Mouse (Mus musculus) retina, postnatal 1 day (tissue): ENCODE data around the gene Birc3.
"Not testable (repeated sequence)": the region's sequence is repeated elsewhere in the genome, so short reads cannot be mapped to it uniquely, and the experiment has no call there.

Experiments used
- DNase-seq: peaks from one replicate; pipeline ENCODE4 v3.0.0-alpha.2; 2012

Birc3 gene

DNA sequence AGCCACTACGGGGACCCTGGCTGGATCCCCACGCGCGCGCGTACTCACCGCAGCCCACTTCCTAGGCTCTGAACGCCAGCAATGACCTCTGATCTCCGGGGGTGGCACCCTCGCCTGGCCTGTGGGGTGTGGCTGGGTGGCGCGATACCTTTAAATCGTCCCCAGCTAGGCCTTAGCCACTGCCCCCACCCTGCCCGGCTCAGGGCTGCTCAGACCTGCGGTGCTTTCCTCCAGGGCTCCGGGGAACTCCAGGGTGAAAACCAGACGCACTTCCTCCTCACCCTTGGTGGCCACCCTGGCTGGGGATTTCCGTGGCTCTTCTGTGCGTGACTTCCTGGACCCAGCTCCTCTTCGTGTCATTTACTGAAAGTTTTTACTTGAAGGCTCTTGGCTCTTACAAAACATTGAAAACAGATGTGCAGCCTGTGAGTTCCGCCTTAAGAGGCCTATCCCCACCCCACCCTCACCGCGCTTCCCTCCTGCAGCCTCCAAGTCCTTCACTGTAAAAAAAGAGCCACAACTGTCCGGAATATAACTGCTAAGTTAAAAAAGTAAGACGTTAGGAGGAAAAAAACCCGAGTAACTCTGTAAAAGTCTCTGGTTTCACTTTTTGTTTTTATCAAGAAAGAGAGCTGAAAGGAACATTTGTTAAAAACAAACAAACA, at the start of gene Birc3:
Gene Birc3 (minus strand): TSS at position 412 of the 665 bp plus-strand sequence.
- no peak for DNase-seq

DNA sequence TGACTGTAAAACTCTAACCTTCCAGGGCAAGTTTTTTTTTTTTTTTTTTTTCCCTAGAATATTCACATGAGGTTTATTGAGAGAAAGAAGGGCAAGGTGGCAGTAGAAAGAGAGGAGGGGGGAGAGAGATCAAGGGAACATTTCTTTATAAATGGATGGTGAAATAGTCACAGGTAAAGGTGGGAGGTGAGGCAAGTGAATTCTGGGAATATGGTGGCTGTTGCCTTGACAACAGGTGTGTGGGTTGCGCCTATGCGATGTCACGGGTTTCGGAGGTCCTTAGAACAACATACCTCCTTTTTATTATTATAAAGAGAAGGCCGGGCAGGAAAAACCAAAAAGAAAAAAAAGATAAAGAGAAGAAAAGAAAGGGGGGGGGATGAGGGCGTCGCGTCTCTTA, 41.9 kb upstream of the Birc3 start:
- no peak for DNase-seq

GRCm38 (mm10) chr9:7914487-7914886, 41.5 kb upstream of the Birc3 start:
- DNase-seq, result peak; percentile 91

GRCm38 (mm10) chr9:7913953-7914352, 41.0 kb upstream of the Birc3 start:
- DNase-seq, result peak; percentile 48

GRCm38 (mm10) chr9:7907351-7907985, 34.5 kb upstream of the Birc3 start:
- no peak for DNase-seq

DNA sequence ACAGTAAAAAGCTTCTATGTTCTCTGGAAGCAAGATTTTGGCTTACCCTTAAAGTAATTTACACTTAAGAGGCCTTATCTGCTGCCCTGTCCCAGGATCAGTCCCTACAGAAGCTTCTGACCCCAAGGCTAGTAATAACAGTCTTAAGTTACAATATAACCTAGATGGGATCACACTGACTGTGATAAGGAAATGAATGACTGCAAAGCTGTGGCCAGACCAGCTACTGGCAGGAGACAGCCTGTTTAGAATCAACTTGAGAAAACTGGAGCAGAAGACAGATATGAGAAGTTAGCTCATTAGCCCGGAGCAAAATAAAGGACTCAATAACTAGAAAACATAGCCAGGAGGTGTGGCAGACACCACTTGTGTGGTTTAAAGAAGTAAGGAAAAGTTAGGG, 33.6 kb upstream of the Birc3 start:
- no peak for DNase-seq

- DNase-seq, result no peak
Measured at GRCm38 (mm10) chr9:7903825-7904224, 30.8 kb upstream of the Birc3 start.

- no peak for DNase-seq
Measured at GRCm38 (mm10) chr9:7903262-7903661, 30.3 kb upstream of the Birc3 start.

- no peak for DNase-seq
Measured at GRCm38 (mm10) chr9:7902311-7902710, 29.3 kb upstream of the Birc3 start.

DNA sequence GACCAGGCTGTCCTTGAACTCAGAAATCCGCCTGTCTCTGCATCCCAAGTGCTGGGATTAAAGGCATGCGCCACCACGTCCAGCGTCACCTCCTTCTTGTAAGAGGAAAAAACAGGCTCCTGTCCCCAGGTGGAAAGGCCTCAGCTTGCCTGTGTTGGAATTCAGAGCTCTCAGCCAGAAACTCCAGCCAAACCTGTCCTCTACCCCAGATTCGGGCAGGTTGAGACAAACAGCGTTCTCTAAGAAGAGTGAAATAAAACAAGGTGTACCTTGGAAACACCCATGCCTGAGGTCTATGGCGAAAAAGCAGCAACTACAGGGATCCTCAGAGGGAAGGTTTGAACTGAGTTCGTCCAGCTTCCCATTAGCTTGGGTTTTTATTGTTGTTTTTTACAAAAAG, 28.0 kb upstream of the Birc3 start:
- DNase-seq, result no peak

GRCm38 (mm10) chr9:7897502-7897901, 24.5 kb upstream of the Birc3 start:
- peak; percentile 71 for DNase-seq

- DNase-seq, result not testable (repeated sequence)
Measured at GRCm38 (mm10) chr9:7891796-7892195, 18.8 kb upstream of the Birc3 start.

DNA sequence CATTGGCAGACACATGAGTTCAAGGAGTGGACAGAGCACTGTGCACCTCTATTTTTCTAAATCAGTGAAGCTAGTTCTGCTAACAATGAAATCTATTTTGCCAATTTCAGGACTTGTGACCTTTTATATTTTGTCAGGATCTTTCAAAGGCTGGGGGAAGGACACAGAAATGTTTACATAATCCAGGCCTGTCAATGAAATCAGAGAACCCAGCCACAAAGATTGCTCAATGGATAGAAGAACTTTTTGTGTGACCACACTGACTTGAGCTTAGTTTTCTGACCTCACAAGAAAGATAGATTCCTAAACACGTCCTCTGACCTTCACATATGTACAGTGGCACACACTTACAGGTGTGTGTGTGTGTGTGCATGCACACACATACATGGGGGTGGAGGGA, 18.2 kb upstream of the Birc3 start:
- DNase-seq, result no peak

- no peak for DNase-seq
Measured at GRCm38 (mm10) chr9:7884346-7884745, 11.4 kb upstream of the Birc3 start.

GRCm38 (mm10) chr9:7882304-7882865, 9.4 kb upstream of the Birc3 start:
- DNase-seq, result no peak

- no peak for DNase-seq
Measured at GRCm38 (mm10) chr9:7873511-7874211, 675 bp upstream of the Birc3 start.

DNA sequence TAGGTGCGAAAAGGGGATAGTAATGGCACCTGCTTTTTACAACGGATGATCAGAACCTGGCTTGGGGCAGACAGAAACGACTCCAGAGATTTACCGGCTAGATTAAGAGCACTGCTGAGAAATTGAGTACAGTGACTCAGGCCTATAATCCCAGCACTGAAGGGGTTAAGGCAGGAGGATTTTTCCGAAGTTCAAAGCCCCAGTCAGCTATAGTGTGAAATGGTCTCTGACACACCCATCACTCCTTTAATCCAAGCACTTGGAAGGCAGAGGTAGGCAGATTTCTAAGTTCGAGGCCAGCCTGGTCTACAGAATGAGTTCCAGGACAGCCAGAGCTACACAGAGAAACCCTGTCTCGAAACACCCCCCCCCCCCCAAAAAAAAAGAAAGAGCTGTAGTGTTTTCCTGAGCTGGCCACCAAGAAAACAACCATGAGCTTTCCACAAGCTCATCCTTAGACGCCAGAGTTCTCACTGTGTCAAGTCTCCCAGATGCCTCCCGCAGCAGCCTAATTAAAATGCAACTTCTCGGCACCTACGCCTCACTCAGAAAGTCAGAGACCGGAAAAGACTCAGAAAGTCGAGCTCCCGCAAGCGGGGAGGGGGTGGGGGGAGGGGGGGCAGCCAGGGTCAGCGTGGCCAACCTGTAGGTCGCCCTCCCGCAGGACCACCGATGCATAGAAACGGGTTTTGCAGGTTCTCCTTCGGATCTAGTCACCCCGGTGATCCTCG, 777 bp downstream of the Birc3 start:
- DNase-seq, result peak; percentile 45

DNA sequence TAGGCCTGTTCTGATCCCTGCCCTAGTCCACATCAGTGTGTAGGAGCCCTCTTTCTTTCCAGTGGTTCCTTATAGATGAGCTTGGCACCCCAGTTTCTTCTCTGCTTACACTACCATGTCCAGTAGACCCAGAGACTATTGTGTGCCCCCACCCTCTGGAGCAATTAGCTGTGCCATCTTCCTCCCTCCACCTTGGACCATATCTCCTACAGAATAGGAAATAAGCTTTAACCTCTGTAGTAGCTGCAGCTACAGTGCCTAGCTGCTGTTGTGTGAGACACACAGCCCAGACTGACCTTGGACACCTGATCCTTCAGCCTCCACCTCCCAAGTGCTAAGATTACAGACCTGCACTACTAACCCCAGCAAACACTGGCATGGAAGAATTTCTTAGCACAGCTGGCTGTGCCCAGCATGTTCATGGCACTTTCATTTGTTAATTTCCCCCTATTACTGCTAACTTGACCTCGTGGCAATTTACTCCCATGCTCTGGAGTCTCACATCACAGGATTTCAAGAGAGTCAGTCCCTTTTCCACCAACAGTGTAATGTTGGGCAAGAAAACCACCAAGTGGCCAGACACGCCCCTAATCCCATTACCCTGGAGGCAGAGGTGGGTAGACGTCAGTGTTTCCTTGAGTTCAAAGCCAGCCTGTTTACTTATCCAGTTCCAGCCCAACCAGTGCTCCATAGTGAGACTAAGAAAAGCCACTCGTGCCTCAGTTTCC, 1.5 kb downstream of the Birc3 start:
- DNase-seq, result no peak

GRCm38 (mm10) chr9:7870556-7871315, 2.2 kb downstream of the Birc3 start:
- DNase-seq, result no peak

DNA sequence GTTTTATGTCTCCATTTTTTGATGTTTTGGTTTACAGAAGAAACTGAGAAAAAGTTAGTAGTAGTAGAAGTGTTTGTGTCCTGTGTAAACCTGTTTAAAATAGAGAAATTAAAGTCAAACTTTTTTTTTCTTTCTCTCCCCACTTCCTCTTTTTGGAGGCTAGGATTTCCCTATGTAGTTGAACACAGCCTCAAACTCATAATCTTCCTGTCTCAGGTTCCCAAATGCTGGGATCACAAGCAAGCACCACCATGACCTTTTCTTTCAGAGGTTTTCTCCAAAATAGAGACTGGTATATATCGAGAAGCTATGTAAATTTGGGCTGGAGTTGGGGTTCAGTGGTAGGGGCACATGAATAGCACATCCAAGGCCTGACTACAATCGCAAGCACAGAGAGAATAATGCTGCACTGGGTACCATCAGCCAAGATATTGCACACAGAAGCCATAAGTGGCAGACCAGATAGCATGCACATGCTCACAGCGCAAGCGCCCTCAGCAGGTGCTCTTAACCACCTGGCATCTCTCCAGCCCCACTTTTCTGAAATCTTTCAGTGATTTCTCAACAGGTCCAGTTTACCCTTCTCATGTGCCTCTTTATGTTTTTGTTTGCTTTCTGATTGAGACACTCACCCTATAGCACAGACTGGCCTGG, 4.0 kb downstream of the Birc3 start:
- no peak for DNase-seq

GRCm38 (mm10) chr9:7867981-7868380, 5.0 kb downstream of the Birc3 start:
- no peak for DNase-seq
